Mouse (Mus musculus) lung, adult 2 months (tissue): ENCODE data around the gene Plekhg4. TPM values are rescaled to one million over a fixed set of nuclear protein-coding genes. Genes with fewer than 3 reads are reported as not detected.

Experiments
- DNase-seq: peaks from one replicate; pipeline ENCODE4 v3.0.0; 2022
- H3K4me1 ChIP-seq: fragments of 200-500 bp; 2 replicates; pipeline ENCODE4 v1.6.1; 2011; ENCODE audit warnings: low read length; ENCODE audit not compliant: control insufficient read depth, insufficient read depth
- H3K4me3 ChIP-seq: fragments of 200-500 bp; replicated peaks from 2 replicates; pipeline ENCODE3; 2011; ENCODE audit warnings: low read depth, mild to moderate bottlenecking, control low read depth, low read length; ENCODE audit errors: extremely low read depth
- CTCF ChIP-seq: fragments of 200-500 bp; IDR thresholded peaks from 2 replicates; pipeline ENCODE4 v1.5.1; 2011; ENCODE audit warnings: mild to moderate bottlenecking, low read length, control low read depth; ENCODE audit not compliant: insufficient read depth
- POLR2A ChIP-seq: fragments of 200-500 bp; IDR thresholded peaks from 2 replicates; pipeline ENCODE4 v1.6.1; 2011; ENCODE audit warnings: low read depth, mild to moderate bottlenecking, control low read depth, low read length, borderline replicate concordance; ENCODE audit errors: extremely low read depth
- WGBS: fragments of 180-500 bp; shearing (Covaris S2); methylation state at CpG from one replicate; pipeline ENCODE4 v1.1.7; 2018; 5-methylcytosine and 5-hydroxymethylcytosine counted together
- polyA plus RNA-seq: library from polyadenylated mRNA; depleted of rRNA; stranded (reverse); fragments of >200 nt; gene quantifications from 2 replicates; pipeline ENCODE4 v1.2.3, GENCODE M21; 2012

The Plekhg4 gene
- polyA plus RNA-seq, 1 experiment = 0.36 TPM

GRCm38 (mm10) chr8:105338992-105339391 lies 34.1 kb upstream of the Plekhg4 start:
- DNase-seq = no peak
- Histone ChIP-seq H3K4me3 (no peak overlapping the region), H3K4me1 (peaks cover 27% of the 10 kb centered on the region)
- TF ChIP-seq POLR2A (no peak), CTCF (no peak)
- WGBS = 36% methylated on average over 4 of the region's 4 CpGs

GRCm38 (mm10) chr8:105339886-105340635 lies 33.0 kb upstream of the Plekhg4 start:
- TF ChIP-seq POLR2A (peak; percentile 35; the same call in 1 of the 2 replicates), CTCF (no peak)
- 23% methylated on average over 6 of the region's 6 CpGs for WGBS
- H3K4me3 ChIP-seq = no peak overlapping the region
- peaks cover 33% of the 10 kb centered on the region for H3K4me1 ChIP-seq
- peak; percentile 77 for DNase-seq

DNA sequence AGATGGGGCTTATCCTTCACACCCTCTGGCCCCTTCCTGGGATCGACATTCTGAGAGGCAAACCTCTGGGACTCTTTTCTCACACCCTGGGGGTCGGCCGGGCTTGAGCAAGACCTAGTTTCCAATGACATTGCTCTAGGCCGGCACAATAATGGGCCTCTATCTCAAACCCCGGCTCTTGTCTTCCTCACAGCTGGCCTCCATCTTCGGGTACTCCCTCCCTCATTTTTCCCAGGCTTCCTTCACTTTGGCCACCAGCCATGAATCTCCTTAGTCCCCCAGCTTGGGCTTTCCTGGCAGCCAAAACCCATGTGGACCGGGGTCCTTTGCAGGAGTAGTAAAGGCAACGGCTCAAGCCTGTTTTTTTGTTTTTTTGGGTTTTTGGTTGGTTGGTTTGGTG lies 31.7 kb upstream of the Plekhg4 start:
- peaks cover 40% of the 10 kb centered on the region for H3K4me1 ChIP-seq
- 40% methylated on average over 8 of the region's 8 CpGs for WGBS
- DNase-seq = peak; percentile 52
- no peak for TF ChIP-seq CTCF
- no peak for TF ChIP-seq POLR2A
- no peak overlapping the region for H3K4me3 ChIP-seq

- WGBS = 59% methylated on average over 4 of the region's 4 CpGs
- H3K4me1 ChIP-seq = peaks cover 40% of the 10 kb centered on the region
- H3K4me3 ChIP-seq = no peak overlapping the region
- TF ChIP-seq POLR2A (no peak), CTCF (no peak)
- no peak for DNase-seq
These were observed 30.3 kb upstream of the Plekhg4 start for GRCm38 (mm10) chr8:105342768-105343167.

DNA sequence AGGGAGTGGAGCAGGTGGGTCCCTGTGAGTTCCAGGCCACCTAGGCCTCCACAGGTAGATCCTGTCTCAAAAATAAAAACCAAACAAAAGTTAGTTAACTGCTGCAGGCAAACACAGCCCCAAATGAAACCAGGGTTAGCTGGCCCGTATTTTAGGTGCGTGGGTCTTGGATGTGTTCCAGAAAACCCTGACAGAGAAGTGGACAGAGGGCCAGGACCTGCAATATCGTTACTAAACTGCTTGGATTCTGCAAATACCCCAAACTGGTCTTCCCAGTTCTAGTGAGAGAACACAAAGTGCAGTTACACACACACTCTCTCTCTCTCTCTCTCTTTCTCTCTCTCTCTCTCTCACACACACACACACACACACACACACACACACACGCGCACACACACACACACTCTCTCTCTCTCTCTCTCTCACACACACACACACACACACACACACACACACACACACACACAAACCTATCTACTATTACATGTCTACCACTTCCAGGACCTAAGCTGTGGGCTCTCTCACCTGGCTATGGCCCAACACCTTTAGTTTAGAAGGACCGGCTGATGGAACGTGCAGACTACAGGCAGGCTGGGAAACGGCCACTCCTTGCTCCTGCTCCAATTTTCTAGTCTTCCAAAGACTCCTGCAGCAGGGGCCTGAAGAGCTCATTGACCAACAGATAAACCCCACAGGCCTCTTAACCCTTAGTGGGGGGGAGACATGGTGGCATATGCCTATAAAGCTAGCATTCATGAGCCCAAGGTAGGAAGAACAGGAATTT lies 29.1 kb upstream of the Plekhg4 start:
- peaks cover 40% of the 10 kb centered on the region for H3K4me1 ChIP-seq
- TF ChIP-seq POLR2A (no peak), CTCF (no peak)
- no peak overlapping the region for H3K4me3 ChIP-seq
- DNase-seq = peak; percentile 37
- 43% methylated on average over 8 of the region's 8 CpGs for WGBS

DNA sequence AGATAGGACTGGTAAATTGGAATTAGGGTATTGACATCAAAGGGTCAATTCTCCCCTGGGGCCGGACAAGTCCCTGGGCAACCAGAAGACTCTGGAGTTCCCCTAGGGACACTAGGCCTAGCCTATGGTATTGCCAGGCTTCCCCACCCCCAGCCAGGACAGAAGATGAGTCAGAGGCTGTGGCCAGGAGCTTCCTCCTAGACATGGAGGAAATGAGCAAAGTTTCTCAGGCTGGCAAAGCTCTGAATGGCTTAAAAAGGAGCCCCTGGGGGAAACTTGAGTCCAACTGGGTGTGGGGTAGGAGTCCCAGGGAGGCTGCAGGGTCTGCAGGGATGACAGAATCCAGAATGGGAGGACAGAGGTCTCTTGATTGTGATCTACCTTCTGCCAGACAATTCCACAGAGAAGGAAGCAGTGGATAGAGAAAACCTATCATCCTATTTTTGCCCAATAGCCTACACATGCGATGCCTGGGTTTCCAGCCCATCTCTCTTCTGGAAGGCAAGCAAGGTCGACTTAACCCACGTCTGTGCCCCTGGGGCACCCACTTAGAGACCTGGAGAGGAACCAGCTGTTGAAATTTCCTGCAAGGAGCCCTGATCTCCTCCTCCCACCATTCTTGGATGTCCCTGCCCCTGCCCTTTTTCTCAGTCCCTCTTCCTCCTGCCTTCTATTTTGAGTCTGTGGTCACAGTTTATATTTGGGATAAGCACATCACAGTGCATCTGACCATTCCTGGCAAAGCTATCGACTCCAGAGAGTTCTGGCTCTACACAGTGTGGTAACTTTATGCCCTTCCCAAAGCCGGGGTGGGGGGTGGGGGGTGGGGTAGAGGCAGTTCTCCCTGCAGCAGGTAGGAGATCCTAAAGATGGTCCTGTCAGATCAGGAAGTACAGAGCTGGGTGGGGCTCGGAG lies 27.8 kb upstream of the Plekhg4 start:
- H3K4me3 ChIP-seq = peak overlapping the region; percentile 28
- peak; percentile 44 for DNase-seq
- peaks cover 29% of the 10 kb centered on the region for H3K4me1 ChIP-seq
- WGBS = 11% methylated on average over 7 of the region's 7 CpGs
- no peak for TF ChIP-seq POLR2A
- no peak for TF ChIP-seq CTCF

GRCm38 (mm10) chr8:105346611-105347427 lies 26.3 kb upstream of the Plekhg4 start:
- TF ChIP-seq CTCF (no peak), POLR2A (peak; percentile 41; the same call in 1 of the 2 replicates)
- 3% methylated on average over 34 of the region's 34 CpGs for WGBS
- DNase-seq = peak; percentile 86
- H3K4me3 ChIP-seq = peak overlapping the region; percentile 92
- H3K4me1 ChIP-seq = peaks cover 17% of the 10 kb centered on the region

DNA sequence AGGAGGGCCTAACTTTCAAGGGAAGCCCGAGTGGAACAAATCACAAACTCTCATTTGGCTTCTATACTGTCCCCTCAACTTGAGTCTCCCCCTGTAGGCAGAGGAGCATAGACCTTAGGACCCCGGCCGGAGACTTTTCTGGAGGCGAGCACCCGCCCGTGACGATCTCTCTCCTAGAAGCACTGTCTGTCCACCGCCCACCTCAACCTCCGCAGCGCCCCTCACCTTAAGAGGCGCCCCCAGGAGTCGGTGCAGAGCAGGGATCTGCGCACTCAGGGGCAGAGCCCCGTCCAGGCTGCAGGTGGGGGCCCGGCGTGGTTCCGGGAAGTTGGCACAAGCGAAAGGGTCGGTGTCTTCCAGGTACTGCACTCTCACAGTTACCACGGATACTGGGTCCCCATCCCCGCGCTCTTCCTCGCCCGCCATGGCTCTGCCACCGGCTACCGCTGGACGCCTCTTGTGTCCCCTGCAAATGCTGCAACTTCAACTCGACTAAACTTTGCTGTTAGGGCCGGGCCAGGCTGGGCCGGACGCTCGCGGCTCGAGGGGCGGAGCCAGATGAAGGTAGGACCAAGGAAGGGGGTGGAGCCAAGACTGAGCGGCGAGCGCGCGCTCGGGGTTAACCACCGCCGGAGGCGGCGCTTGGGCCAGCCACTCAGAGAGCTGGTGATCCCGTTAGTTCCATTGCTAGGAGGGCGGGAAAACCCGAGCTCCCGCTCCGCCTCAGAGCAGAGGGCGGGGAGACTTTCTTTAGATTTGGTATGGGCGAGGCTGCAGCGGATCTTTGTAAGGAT lies 25.4 kb upstream of the Plekhg4 start, which contains the start of gene Fhod1:
TSS of gene Fhod1 (minus strand) at position 526 of the 794 bp plus-strand sequence.
- 1% methylated on average over 53 of the region's 53 CpGs for WGBS
- DNase-seq = peak; percentile 91
- Histone ChIP-seq H3K4me3 (peak within 1 kb of the TSS; percentile 92), H3K4me1 (peaks cover 17% of the 10 kb centered on the region)
- TF ChIP-seq CTCF (no peak), POLR2A (peak; percentile 92)
